Mouse (Mus musculus) CH12.LX (cell line): ENCODE results near the gene Mill1.

Experiments
- CTCF ChIP-seq, 2 experiments: IDR thresholded peaks in 1 of 2; conservative IDR thresholded peaks in 1 of 2; 2 replicates each; pipeline ENCODE4 v1.5.1; 2011 to 2012; ENCODE audit warnings: low read depth in 2 of 2, low read length in 2 of 2, improper control_type of control experiment in 1 of 2, inconsistent platforms in 1 of 2, mild to moderate bottlenecking in 1 of 2, moderate library complexity in 1 of 2
- GABPA ChIP-seq: IDR thresholded peaks from 2 replicates; pipeline ENCODE4 v1.6.1; 2012; ENCODE audit warnings: low read depth, low read length, improper control_type of control experiment, inconsistent platforms; ENCODE audit not compliant: insufficient replicate concordance
- POLR2A ChIP-seq: IDR thresholded peaks from 2 replicates; pipeline ENCODE4 v1.6.1; 2011; ENCODE audit warnings: low read depth, mild to moderate bottlenecking, improper control_type of control experiment, low read length
- ZNF384 ChIP-seq: IDR thresholded peaks from 2 replicates; pipeline ENCODE4 v1.6.1; 2012; ENCODE audit warnings: low read depth, low read length, improper control_type of control experiment, inconsistent platforms

- TF ChIP-seq POLR2A (no peak), CTCF (conservative IDR thresholded peaks at IDR 0.05 in 1 of 2, IDR thresholded peaks at IDR 0.05 in 1 of 2; ENCODE audit: low read depth in 2 of 2, low read length in 2 of 2) (no peak), GABPA (no peak), ZNF384 (no peak)
Measured at GRCm38 (mm10) chr7:18214699-18215098, 30.4 kb upstream of the Mill1 start.
